Mouse (Mus musculus) left cerebral cortex, adult 2 months (tissue): ENCODE data around the gene Pgam2. TPM values are rescaled to one million over a fixed set of nuclear protein-coding genes. Genes with fewer than 3 reads are reported as not detected.

Experiments
- DNase-seq, 2 experiments: peaks; one replicate each; pipeline ENCODE4 v3.0.0; 2021 to 2022; ENCODE audit warnings: low spot score in 2 of 2, mixed read lengths in 1 of 2; ENCODE audit errors: extremely low spot score in 1 of 2
- H3K27ac ChIP-seq: fragments of 200-600 bp; 2 replicates; pipeline ENCODE4 v1.8.1; 2022
- H3K4me3 ChIP-seq: fragments of 200-600 bp; 2 replicates; pipeline ENCODE4 v1.8.1; 2022
- CTCF ChIP-seq: fragments of 200-600 bp; IDR thresholded peaks from 2 replicates; pipeline ENCODE4 v1.8.1; 2022; ENCODE audit warnings: antibody characterized with exemption, mild to moderate bottlenecking, moderate library complexity
- intact Hi-C: fragments of 180-260 bp; cut with DNase I; formaldehyde crosslinking; loops from one replicate; pipeline ENCODE4 v1.15.1; 2025
- total RNA-seq, 2 experiments: library from RNA; stranded (reverse); gene quantifications; 2 replicates each; pipeline ENCODE4 v1.2.3; 2021

Gene Pgam2
- total RNA-seq, 2 experiments from 2014 or later = 5.4 to 9.5 TPM

GRCm38 (mm10) chr11:5788056-5789014 lies 15.2 kb downstream of the Pgam2 start, which contains the start of gene Dbnl:
Gene Dbnl, plus strand, starts transcription at chr11:5788488.
- intact Hi-C loops = loop anchor here (1.0 to 2.0 kb wide), 4 partner anchors 26 to 90 kb away; partner anchors contain the start of genes Pold2 and Urgcp
- peak within 1 kb of the TSS; percentile 77 for H3K4me3 ChIP-seq
- peak; percentile 95 to 96 for DNase-seq
- TF ChIP-seq CTCF = peak; percentile 72
- peak within 1 kb of the TSS; percentile 86 for H3K27ac ChIP-seq

GRCm38 (mm10) chr11:5787671-5788055 lies 15.9 kb downstream of the Pgam2 start:
- intact Hi-C loops = loop anchor here (1.0 to 2.0 kb wide), 4 partner anchors 25 to 91 kb away; partner anchors contain the start of genes Pold2 and Urgcp
- H3K4me3 ChIP-seq = peak overlapping the region; percentile 77
- peak overlapping the region; percentile 86 for H3K27ac ChIP-seq
- DNase-seq = no peak
- TF ChIP-seq CTCF = no peak

DNA sequence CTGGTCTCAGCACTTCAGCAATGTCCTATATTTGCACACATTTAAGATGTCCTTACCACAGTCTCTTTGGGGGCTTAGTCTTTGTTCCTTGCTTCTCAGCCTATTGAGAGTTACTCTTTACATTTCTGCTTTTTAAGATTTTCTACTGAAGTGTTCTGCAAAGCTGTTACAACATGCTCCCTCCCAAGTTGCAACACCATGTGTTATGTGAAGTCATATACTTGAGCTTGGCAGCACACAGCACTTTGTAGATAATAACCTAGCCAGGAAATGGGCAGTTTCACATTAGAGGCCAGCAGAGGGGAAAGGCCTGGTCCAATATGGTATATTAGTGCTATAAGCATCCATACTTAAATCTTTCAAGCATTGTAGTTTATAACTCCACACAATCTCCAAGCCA lies 17.8 kb downstream of the Pgam2 start:
- no peak for DNase-seq
- Histone ChIP-seq H3K27ac (no peak overlapping the region), H3K4me3 (no peak overlapping the region)
- no peak for TF ChIP-seq CTCF
- intact Hi-C loops = no loop called here

- H3K4me3 ChIP-seq = no peak overlapping the region
- H3K27ac ChIP-seq = no peak overlapping the region
- TF ChIP-seq CTCF = no peak; the same call in 1 of the 2 replicates
- DNase-seq = no peak
- intact Hi-C loops = no loop called here
Observed at GRCm38 (mm10) chr11:5782199-5782944, 21.2 kb downstream of the Pgam2 start.

- no peak for DNase-seq
- Histone ChIP-seq H3K4me3 (no peak overlapping the region), H3K27ac (no peak overlapping the region)
- no peak for TF ChIP-seq CTCF
- intact Hi-C loops = no loop called here
Observed at GRCm38 (mm10) chr11:5780035-5780499, 23.5 kb downstream of the Pgam2 start.

DNA sequence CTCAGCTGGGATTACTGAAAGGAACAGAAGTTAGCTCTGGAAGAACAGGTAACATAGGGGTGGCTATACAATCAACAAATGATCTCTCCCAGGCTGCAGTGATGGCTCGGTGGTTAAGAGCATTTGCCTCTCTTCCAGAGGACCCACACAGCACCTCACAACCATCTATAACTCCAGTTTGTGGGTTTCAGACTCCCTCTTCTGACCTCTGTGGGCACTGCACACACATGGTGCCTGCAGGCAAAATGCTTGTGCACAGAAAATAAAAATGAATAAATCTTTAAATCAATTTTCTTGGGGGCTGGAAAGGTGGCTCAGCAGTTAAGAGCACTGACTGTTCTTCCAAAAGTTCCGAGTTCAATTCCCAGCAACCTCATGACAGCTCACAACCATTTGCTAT lies 25.1 kb downstream of the Pgam2 start:
- TF ChIP-seq CTCF = peak; percentile 40
- DNase-seq = no peak
- intact Hi-C loops = no loop called here
- no peak overlapping the region for H3K27ac ChIP-seq
- no peak overlapping the region for H3K4me3 ChIP-seq

DNA sequence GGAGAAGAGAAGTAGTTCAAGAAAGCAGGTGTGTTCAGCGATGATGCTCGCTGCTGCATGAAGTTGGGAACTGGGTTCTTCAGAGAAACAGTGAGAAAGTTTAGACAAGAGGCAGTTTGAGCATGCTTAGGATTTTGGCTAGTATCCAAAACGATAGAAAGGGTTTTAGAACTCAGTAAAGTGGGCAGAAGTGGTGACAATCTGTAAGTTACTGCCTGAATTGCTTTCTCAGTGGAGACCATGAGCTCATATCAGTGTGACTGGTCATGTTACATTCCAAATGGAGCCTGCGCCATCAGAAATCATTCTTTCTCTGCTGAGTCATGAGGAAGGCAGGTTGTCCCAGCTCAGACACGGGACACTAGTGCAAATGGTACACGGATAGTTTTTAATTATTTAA lies 37.5 kb downstream of the Pgam2 start:
- intact Hi-C loops = no loop called here
- H3K27ac ChIP-seq = no peak overlapping the region
- TF ChIP-seq CTCF = no peak
- H3K4me3 ChIP-seq = no peak overlapping the region
- DNase-seq = no peak

GRCm38 (mm10) chr11:5762633-5762982 lies 40.9 kb downstream of the Pgam2 start:
- no peak for DNase-seq
- intact Hi-C loops = loop anchor here (1.0 to 5.0 kb wide), 3 partner anchors 21 to 665 kb away; partner anchors contain the start of genes Dbnl, Ewsr1 and Rhbdd3
- peak overlapping the region; percentile 80 for H3K4me3 ChIP-seq
- TF ChIP-seq CTCF = no peak
- H3K27ac ChIP-seq = peak overlapping the region; percentile 99

- Histone ChIP-seq H3K4me3 (peak within 1 kb of the TSS; percentile 80), H3K27ac (peak within 1 kb of the TSS; percentile 99)
- DNase-seq = peak; percentile 90 to 91
- intact Hi-C loops = loop anchor here (1.0 to 5.0 kb wide), 3 partner anchors 21 to 665 kb away; partner anchors contain the start of genes Dbnl, Ewsr1 and Rhbdd3
- TF ChIP-seq CTCF = no peak; the same call in 1 of the 2 replicates
Observed at GRCm38 (mm10) chr11:5761820-5762632, 41.5 kb downstream of the Pgam2 start, which contains the start of gene Urgcp. Gene Urgcp, minus strand, starts transcription at chr11:5762376.

DNA sequence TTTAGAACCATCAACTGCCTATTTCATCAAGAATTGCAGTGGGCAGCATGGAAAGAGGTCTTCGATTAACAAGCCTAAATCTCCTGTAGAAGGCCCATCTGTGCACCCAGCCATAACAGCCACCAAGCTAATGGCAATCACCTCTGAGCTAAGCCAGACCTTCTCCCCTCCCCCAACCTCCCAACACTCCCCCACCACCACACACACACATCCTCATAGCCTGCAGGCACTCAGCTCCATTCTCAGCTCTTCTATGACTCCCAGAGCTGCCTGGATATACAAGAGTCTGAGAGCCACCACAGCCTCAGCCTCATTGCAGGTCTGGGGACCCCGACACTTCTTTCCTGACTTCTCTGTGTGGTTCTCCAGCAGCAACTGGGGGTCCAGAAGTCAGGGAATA lies 49.8 kb downstream of the Pgam2 start:
- intact Hi-C loops = no loop called here
- no peak for DNase-seq
- TF ChIP-seq CTCF = no peak
- Histone ChIP-seq H3K27ac (no peak overlapping the region), H3K4me3 (no peak overlapping the region)

Other genes with a start within 250 kb of the Pgam2 start
- gene Ankrd36, start 234.0 kb downstream of the Pgam2 start, total RNA-seq = not detected
- 10 to 100 TPM; 54.9 to 67.2 TPM for gene Mrps24, start 88.1 kb downstream of the Pgam2 start, total RNA-seq
- 10 to 100 TPM; 67.7 to 71.0 TPM for gene Urgcp, start 41.4 kb downstream of the Pgam2 start, total RNA-seq
- 10 to 100 TPM; 68.0 to 68.4 TPM for gene Dbnl, start 15.2 kb downstream of the Pgam2 start, total RNA-seq
- 10 to 100 TPM in 1 of 2 experiments, 1 to 10 TPM in 1; 8.6 to 10.5 TPM for gene Polm, start 34.3 kb upstream of the Pgam2 start, total RNA-seq
- gene Aebp1, start 58.2 kb upstream of the Pgam2 start, total RNA-seq = 10 to 100 TPM; 16.5 to 22.8 TPM
- 10 to 100 TPM; 18.7 to 20.7 TPM for gene Pold2, start 74.6 kb upstream of the Pgam2 start, total RNA-seq
- gene Myl7, start 95.0 kb upstream of the Pgam2 start, total RNA-seq = not detected
- 1 to 10 TPM; 1.7 to 2.4 TPM for gene Gck, start 146.3 kb upstream of the Pgam2 start, total RNA-seq
- gene Ykt6, start 152.0 kb upstream of the Pgam2 start, total RNA-seq = 10 to 100 TPM; 75.8 to 79.8 TPM